Mouse (Mus musculus): ENCODE data around the gene Sgk1. TPM values are rescaled to one million over a fixed set of nuclear protein-coding genes. Genes with fewer than 3 reads are reported as not detected.

The Sgk1 gene
- total and polyA plus RNA-seq, 3 experiments = 0.76 to 16.0 (median 4.3) TPM

GRCm38 (mm10) chr10:21847931-21848670, 33.9 kb upstream of the Sgk1 start:
- Histone ChIP-seq H3K9ac (ENCODE audit: insufficient read depth, low read depth) (no peak overlapping the region), H3K9me3 (replicated peaks; ENCODE audit: low read length) (no peaks in the 10 kb centered on the region), H3K79me2 (replicated peaks; ENCODE audit: control insufficient read depth, extremely low read depth, insufficient read depth, poor library complexity, severe bottlenecking) (no peaks in the 10 kb centered on the region), H3K27me3 (replicated peaks) (no peaks in the 10 kb centered on the region), H3K36me3 (replicated peaks in 1 of 2; ENCODE audit: control insufficient read depth in 1 of 2, insufficient read depth in 1 of 2, low read length in 1 of 2) (no peaks in the 10 kb centered on the region), H3K4me3 (replicated peaks in 1 of 3; ENCODE audit: low read depth in 2 of 3, low read length in 2 of 3, poor library complexity in 1 of 3) (no peak overlapping the region), H3K4me2 (ENCODE audit: insufficient read depth, low read depth, poor library complexity, severe bottlenecking) (no peak overlapping the region), H3K4me1 (ENCODE audit: control insufficient read depth in 1 of 2, insufficient read depth in 2 of 2) (peaks cover 0 to 12% of the 10 kb centered on the region in 2 experiments; a peak in 2 of 4 replicates), H3K27ac (ENCODE audit: insufficient read depth, low read depth) (no peak overlapping the region)
- in situ Hi-C loops (cut with MboI; ENCODE audit: low pct_ligation_motif_present, low pct_unique_long_range_greater_than_20kb, low sequenced_read_pairs) = no loop called here
- TF ChIP-seq NELFE (IDR thresholded peaks at IDR 0.05; ENCODE audit: low read depth, low read length) (no peak), SMC3 (IDR thresholded peaks at IDR 0.05; ENCODE audit: low read depth, low read length) (no peak), ZC3H11A (IDR thresholded peaks at IDR 0.05; ENCODE audit: low read depth, low read length) (no peak), ETS1 (conservative IDR thresholded peaks at IDR 0.05; ENCODE audit: low read depth, low read length) (no peak), GABPA (IDR thresholded peaks at IDR 0.05; ENCODE audit: insufficient replicate concordance, low read depth, low read length) (no peak), TBP (conservative IDR thresholded peaks at IDR 0.05; ENCODE audit: low read depth, low read length) (no peak), USF1 (IDR thresholded peaks at IDR 0.05; ENCODE audit: low read depth, low read length) (no peak), TCF12 (IDR thresholded peaks at IDR 0.05; ENCODE audit: low read depth, low read length) (no peak)
- dilution Hi-C loops (cut with MboI; ENCODE audit: extremely low pct_ligation_motif_present, extremely low pct_unique_long_range_greater_than_20kb, low sequenced_read_pairs) = no loop called here
- no peak for DNase-seq (ENCODE audit: extremely low read depth)

DNA sequence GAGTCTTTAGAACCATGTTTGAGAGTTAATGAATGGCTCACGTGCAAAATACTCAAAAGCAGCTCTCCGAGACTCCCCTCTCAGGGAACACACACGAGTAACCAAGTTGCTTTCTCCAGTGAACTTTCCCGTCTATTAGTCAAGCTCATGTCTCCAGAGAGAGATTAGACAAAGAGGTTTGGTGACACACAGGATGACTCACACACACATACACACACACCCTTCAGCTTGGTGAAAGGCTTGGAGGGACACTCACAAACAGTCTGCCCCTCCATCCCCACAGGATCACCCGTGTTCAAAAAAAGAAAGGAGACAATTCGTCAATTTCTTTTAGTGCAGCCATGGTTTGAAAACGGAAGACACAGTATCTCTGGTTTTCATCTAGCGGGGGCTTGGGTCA, 32.7 kb upstream of the Sgk1 start:
- in situ Hi-C loops (cut with MboI; ENCODE audit: low pct_ligation_motif_present, low pct_unique_long_range_greater_than_20kb, low sequenced_read_pairs) = no loop called here
- no peak for TF ChIP-seq TBP (conservative IDR thresholded peaks at IDR 0.05; ENCODE audit: low read depth, low read length)
- no peak for TF ChIP-seq TCF12 (IDR thresholded peaks at IDR 0.05; ENCODE audit: low read depth, low read length)
- TF ChIP-seq USF1 (IDR thresholded peaks at IDR 0.05; ENCODE audit: low read depth, low read length) = no peak
- no peak for TF ChIP-seq HCFC1 (IDR thresholded peaks at IDR 0.05; ENCODE audit: low read depth, low read length)
- no peak for TF ChIP-seq CHD1 (IDR thresholded peaks at IDR 0.05; ENCODE audit: low read depth, low read length)
- no peak for TF ChIP-seq MAZ (IDR thresholded peaks at IDR 0.05; ENCODE audit: low read depth, low read length)
- TF ChIP-seq KAT2A (IDR thresholded peaks at IDR 0.05; ENCODE audit: insufficient replicate concordance, low read length) = no peak
- H3K9ac ChIP-seq (ENCODE audit: insufficient read depth, low read depth) = no peak overlapping the region

More for the DNA sequence above, 32.7 kb upstream of the Sgk1 start:
- H3K4me1 ChIP-seq (ENCODE audit: control insufficient read depth in 1 of 2, insufficient read depth in 2 of 2) = peaks cover 0 to 12% of the 10 kb centered on the region in 2 experiments; a peak in 2 of 4 replicates
- H3K9me3 ChIP-seq (replicated peaks; ENCODE audit: low read length) = no peaks in the 10 kb centered on the region
- H3K4me3 ChIP-seq (replicated peaks in 1 of 3; ENCODE audit: low read depth in 2 of 3, low read length in 2 of 3, poor library complexity in 1 of 3) = no peak overlapping the region
- no peak overlapping the region for H3K4me2 ChIP-seq (ENCODE audit: insufficient read depth, low read depth, poor library complexity, severe bottlenecking)
- H3K79me2 ChIP-seq (replicated peaks; ENCODE audit: control insufficient read depth, extremely low read depth, insufficient read depth, poor library complexity, severe bottlenecking) = no peaks in the 10 kb centered on the region
- no peaks in the 10 kb centered on the region for H3K27me3 ChIP-seq (replicated peaks)
- dilution Hi-C loops (cut with MboI; ENCODE audit: extremely low pct_ligation_motif_present, extremely low pct_unique_long_range_greater_than_20kb, low sequenced_read_pairs) = no loop called here
- no peaks in the 10 kb centered on the region for H3K36me3 ChIP-seq (replicated peaks in 1 of 2; ENCODE audit: control insufficient read depth in 1 of 2, insufficient read depth in 1 of 2, low read length in 1 of 2)
- no peak for DNase-seq (ENCODE audit: extremely low read depth)
- no peak overlapping the region for H3K27ac ChIP-seq (ENCODE audit: insufficient read depth, low read depth)

Data from CH12.LX (cell line).